ENCODE assay signal across 10 mouse cellular contexts in genomic region chr9:107974491-107975171, GRCm38 (mm10). TPM values are rescaled to one million over a fixed set of nuclear protein-coding genes. Genes with fewer than 3 reads are reported as not detected.
DNase-seq lines count a peak whose midpoint lies in the region; ATAC-seq and TF ChIP-seq lines count a peak whose summit lies in the region.
"Had no signal": no experiment of that assay in that cellular context is flagged by ENCODE, and none has a peak within 500 bp of the region (broad histone marks: within the 10 kb centered on the region; RNA-seq: fewer than 3 reads in every experiment).

No protein-coding gene starts in this region.

- ATAC-seq in kidney, embryonic 15.5 days (replicated peaks; ENCODE audit: low FRiP score), result no peak
- ATAC-seq in intestine, embryonic 15.5 days, result peak; percentile 46; the same call in 1 of the 2 replicates
- peak; percentile 49 for ATAC-seq in megakaryocyte-erythroid progenitor cell, adult 5-6 weeks (replicated peaks; ENCODE audit: low FRiP score, low TSS enrichment, poor library complexity, severe bottlenecking)
- ATAC-seq in midbrain, embryonic 15.5 days (replicated peaks), result no peak

- H3K9ac ChIP-seq in kidney, embryonic 15.5 days, result no peak overlapping the region
- no peak overlapping the region for H3K9ac ChIP-seq in intestine, embryonic 15.5 days
- no peak overlapping the region for H3K9ac ChIP-seq in midbrain, embryonic 15.5 days

- no peaks in the 10 kb centered on the region for H3K9me3 ChIP-seq in kidney, embryonic 15.5 days (replicated peaks)
- no peaks in the 10 kb centered on the region for H3K9me3 ChIP-seq in intestine, embryonic 15.5 days
- no peaks in the 10 kb centered on the region for H3K9me3 ChIP-seq in midbrain, embryonic 15.5 days

- TF ChIP-seq POLR2A in bone marrow, adult 2 months (IDR thresholded peaks at IDR 0.05; ENCODE audit: borderline replicate concordance, control insufficient read depth, low read depth, low read length), result no peak

- no peaks in the 10 kb centered on the region for H3K27me3 ChIP-seq in kidney, embryonic 15.5 days
- H3K27me3 ChIP-seq in intestine, embryonic 15.5 days (replicated peaks), result no peaks in the 10 kb centered on the region
- no peaks in the 10 kb centered on the region for H3K27me3 ChIP-seq in midbrain, embryonic 15.5 days (replicated peaks)

- H3K27ac ChIP-seq in kidney, embryonic 15.5 days, result peak overlapping the region; percentile 72
- peak overlapping the region; percentile 68 for H3K27ac ChIP-seq in bone marrow, adult 2 months (ENCODE audit: control insufficient read depth, insufficient read depth, low read depth, low read length, poor library complexity)
- H3K27ac ChIP-seq in intestine, embryonic 15.5 days, result peak overlapping the region; percentile 73; the same call in 1 of the 2 replicates
- no peak overlapping the region for H3K27ac ChIP-seq in midbrain, embryonic 15.5 days

- no peak overlapping the region for H3K4me2 ChIP-seq in kidney, embryonic 15.5 days
- H3K4me2 ChIP-seq in intestine, embryonic 15.5 days (replicated peaks), result 0 out of 2 replicates have a peak overlapping the region, but pooled peaks have one; percentile 56
- no peak overlapping the region for H3K4me2 ChIP-seq in midbrain, embryonic 15.5 days

- 78% methylated on average over 10 of the region's 10 CpGs for WGBS in kidney, embryonic 15.5 days
- WGBS in bone marrow, adult 2 months, result 42% methylated on average over 10 of the region's 10 CpGs
- WGBS in intestine, embryonic 15.5 days, result 76% methylated on average over 10 of the region's 10 CpGs
- WGBS in midbrain, embryonic 15.5 days, result 87% methylated on average over 10 of the region's 10 CpGs

- no peak overlapping the region for H3K4me3 ChIP-seq in kidney, embryonic 15.5 days (replicated peaks)
- no peak overlapping the region for H3K4me3 ChIP-seq in bone marrow, adult 2 months (replicated peaks; ENCODE audit: control insufficient read depth, low read depth, low read length)
- no peak overlapping the region for H3K4me3 ChIP-seq in intestine, embryonic 15.5 days (replicated peaks)
- H3K4me3 ChIP-seq in midbrain, embryonic 15.5 days, result no peak overlapping the region

- peaks cover 13% of the 10 kb centered on the region for H3K4me1 ChIP-seq in kidney, embryonic 15.5 days
- peaks cover 4% of the 10 kb centered on the region for H3K4me1 ChIP-seq in bone marrow, adult 2 months (ENCODE audit: control insufficient read depth, insufficient read depth, low read length)
- peaks cover 7% of the 10 kb centered on the region for H3K4me1 ChIP-seq in intestine, embryonic 15.5 days (replicated peaks)
- H3K4me1 ChIP-seq in midbrain, embryonic 15.5 days, result no peaks in the 10 kb centered on the region

- H3K36me3 ChIP-seq in kidney, embryonic 15.5 days, result peaks cover 26% of the 10 kb centered on the region
- peaks cover 7% of the 10 kb centered on the region; the same call in 1 of the 2 replicates for H3K36me3 ChIP-seq in intestine, embryonic 15.5 days
- H3K36me3 ChIP-seq in midbrain, embryonic 15.5 days (replicated peaks), result no peaks in the 10 kb centered on the region

- TF ChIP-seq CTCF in bone marrow, adult 2 months (IDR thresholded peaks at IDR 0.05; ENCODE audit: control insufficient read depth, insufficient read depth, low read length), result no peak

- no peak for DNase-seq in kidney, adult 11 months
- DNase-seq in adrenal gland, adult 18-20 months (ENCODE audit: low spot score in 2 of 2), result no peak
- DNase-seq in urinary bladder, postnatal 14 days (ENCODE audit: low spot score), result no peak
- DNase-seq: cerebellum, adult 2 months; retina, postnatal 1 day had no signal

RNA-seq across cellular contexts. Expression of gene Uba7, which starts 0.7 kb away (rescaled TPM):
- polyA plus RNA-seq in kidney, embryonic 15.5 days (2015; fragmentation: Nextera tagmentation; extraction: Ambion mirVana), result 22.2 and 30.9 TPM in 2 replicates
- polyA plus RNA-seq in bone marrow, adult 2 months (2011; ENCODE audit: insufficient read depth, insufficient read length, low replicate concordance, missing spikeins), result 138 and 310 TPM in 2 replicates
- 29.9 and 32.4 TPM in 2 replicates for polyA plus RNA-seq in intestine, embryonic 15.5 days (2015; fragmentation: Nextera tagmentation; extraction: Ambion mirVana)
- total RNA-seq in megakaryocyte-erythroid progenitor cell, adult 5-6 weeks (2014; fragmentation: Nextera tagmentation), result 111 and 114 TPM in 2 replicates
- total RNA-seq in megakaryocyte-erythroid progenitor cell, adult 5-6 weeks (2017), result 17.7 and 30.3 TPM in 2 replicates
- 10 to 100 TPM; 14.2 to 22.1 TPM for total RNA-seq in adrenal gland, adult 18-20 months (2021)
- polyA plus RNA-seq in midbrain, embryonic 15.5 days (2015; fragmentation: Nextera tagmentation; extraction: Ambion mirVana), result 5.9 and 6.7 TPM in 2 replicates

RNA-seq across cellular contexts. Expression of gene Gm20661, which starts 8.2 kb away (rescaled TPM):
- 4.5 and 6.2 TPM in 2 replicates for polyA plus RNA-seq in kidney, embryonic 15.5 days (2015; fragmentation: Nextera tagmentation; extraction: Ambion mirVana)
- polyA plus RNA-seq in bone marrow, adult 2 months (2011; ENCODE audit: insufficient read depth, insufficient read length, low replicate concordance, missing spikeins), result 4.7 TPM in 1 of 2 replicates, not detected in the other
- polyA plus RNA-seq in intestine, embryonic 15.5 days (2015; fragmentation: Nextera tagmentation; extraction: Ambion mirVana), result 5.7 and 7.2 TPM in 2 replicates
- not detected in 2 replicates for total RNA-seq in megakaryocyte-erythroid progenitor cell, adult 5-6 weeks (2014; fragmentation: Nextera tagmentation)
- total RNA-seq in megakaryocyte-erythroid progenitor cell, adult 5-6 weeks (2017), result 0.42 TPM in 1 of 2 replicates, not detected in the other
- total RNA-seq in adrenal gland, adult 18-20 months (2021), result under 1 TPM in 1 of 2 experiments, not detected in 1; 0.29 TPM
- polyA plus RNA-seq in midbrain, embryonic 15.5 days (2015; fragmentation: Nextera tagmentation; extraction: Ambion mirVana), result 0.88 and 1.6 TPM in 2 replicates

RNA-seq across cellular contexts. Expression of gene Inka1, which starts 11.0 kb away (rescaled TPM):
- 61.7 and 70.4 TPM in 2 replicates for polyA plus RNA-seq in kidney, embryonic 15.5 days (2015; fragmentation: Nextera tagmentation; extraction: Ambion mirVana)
- 27.9 and 32.3 TPM in 2 replicates for polyA plus RNA-seq in bone marrow, adult 2 months (2011; ENCODE audit: insufficient read depth, insufficient read length, low replicate concordance, missing spikeins)
- polyA plus RNA-seq in intestine, embryonic 15.5 days (2015; fragmentation: Nextera tagmentation; extraction: Ambion mirVana), result 40.3 and 41.8 TPM in 2 replicates
- 23.1 and 29.7 TPM in 2 replicates for total RNA-seq in megakaryocyte-erythroid progenitor cell, adult 5-6 weeks (2014; fragmentation: Nextera tagmentation)
- total RNA-seq in megakaryocyte-erythroid progenitor cell, adult 5-6 weeks (2017), result 28.6 and 47.3 TPM in 2 replicates
- 1 to 10 TPM; 4.3 to 6.4 TPM for total RNA-seq in adrenal gland, adult 18-20 months (2021)
- polyA plus RNA-seq in midbrain, embryonic 15.5 days (2015; fragmentation: Nextera tagmentation; extraction: Ambion mirVana), result 15.1 and 17.1 TPM in 2 replicates

RNA-seq across cellular contexts. Expression of gene Cdhr4, which starts 17.7 kb away (rescaled TPM):
- 6.9 and 12.6 TPM in 2 replicates for polyA plus RNA-seq in kidney, embryonic 15.5 days (2015; fragmentation: Nextera tagmentation; extraction: Ambion mirVana)
- polyA plus RNA-seq in bone marrow, adult 2 months (2011; ENCODE audit: insufficient read depth, insufficient read length, low replicate concordance, missing spikeins), result 10.6 and 23.4 TPM in 2 replicates
- polyA plus RNA-seq in intestine, embryonic 15.5 days (2015; fragmentation: Nextera tagmentation; extraction: Ambion mirVana), result 8.4 and 9.4 TPM in 2 replicates
- 0.37 TPM in 1 of 2 replicates, not detected in the other for total RNA-seq in megakaryocyte-erythroid progenitor cell, adult 5-6 weeks (2014; fragmentation: Nextera tagmentation)
- total RNA-seq in megakaryocyte-erythroid progenitor cell, adult 5-6 weeks (2017), result 0.88 TPM in 1 of 2 replicates, not detected in the other
- 1 to 10 TPM in 1 of 2 experiments, not detected in 1; 1.2 TPM for total RNA-seq in adrenal gland, adult 18-20 months (2021)
- 1.8 and 2.5 TPM in 2 replicates for polyA plus RNA-seq in midbrain, embryonic 15.5 days (2015; fragmentation: Nextera tagmentation; extraction: Ambion mirVana)

RNA-seq across cellular contexts. Expression of gene Gm20662, which starts 21.5 kb away (rescaled TPM):
- 0.74 and 1.4 TPM in 2 replicates for polyA plus RNA-seq in kidney, embryonic 15.5 days (2015; fragmentation: Nextera tagmentation; extraction: Ambion mirVana)
- polyA plus RNA-seq in bone marrow, adult 2 months (2011; ENCODE audit: insufficient read depth, insufficient read length, low replicate concordance, missing spikeins), result not detected in 2 replicates
- 0.10 and 0.42 TPM in 2 replicates for polyA plus RNA-seq in intestine, embryonic 15.5 days (2015; fragmentation: Nextera tagmentation; extraction: Ambion mirVana)
- not detected in 2 replicates for total RNA-seq in megakaryocyte-erythroid progenitor cell, adult 5-6 weeks (2014; fragmentation: Nextera tagmentation)
- not detected in 2 replicates for total RNA-seq in megakaryocyte-erythroid progenitor cell, adult 5-6 weeks (2017)
- 1 to 10 TPM in 1 of 2 experiments, not detected in 1; 2.4 TPM for total RNA-seq in adrenal gland, adult 18-20 months (2021)
- 0.50 and 0.60 TPM in 2 replicates for polyA plus RNA-seq in midbrain, embryonic 15.5 days (2015; fragmentation: Nextera tagmentation; extraction: Ambion mirVana)

Comparison
In these comparisons a context has a peak if more than half of its experiments do, and no peak if none do; other contexts are left out.
1. ATAC-seq: peak in intestine, embryonic 15.5 days (single experiment) and megakaryocyte-erythroid progenitor cell, adult 5-6 weeks (single experiment); none in kidney, embryonic 15.5 days (single experiment) and midbrain, embryonic 15.5 days (single experiment).